Mouse (Mus musculus) lung, postnatal 25 days (tissue): ENCODE measurements around the gene Gm20388.
A peak's percentile ranks its signal among the peaks of the same experiment; 100 is the strongest.

Experiments
- DNase-seq: peaks from one replicate; pipeline ENCODE4 v3.0.0; 2022; ENCODE audit warnings: low spot score

The Gm20388 gene

GRCm38 (mm10) chr8:120685097-120685496 lies 774.5 kb downstream of the Gm20388 start:
- peak; percentile 64 for DNase-seq

GRCm38 (mm10) chr8:120685591-120685990 lies 775.0 kb downstream of the Gm20388 start:
- no peak for DNase-seq

GRCm38 (mm10) chr8:120686051-120686450 lies 775.4 kb downstream of the Gm20388 start:
- peak; percentile 56 for DNase-seq

- no peak for DNase-seq
These were observed 775.9 kb downstream of the Gm20388 start for GRCm38 (mm10) chr8:120686576-120686975.

DNA sequence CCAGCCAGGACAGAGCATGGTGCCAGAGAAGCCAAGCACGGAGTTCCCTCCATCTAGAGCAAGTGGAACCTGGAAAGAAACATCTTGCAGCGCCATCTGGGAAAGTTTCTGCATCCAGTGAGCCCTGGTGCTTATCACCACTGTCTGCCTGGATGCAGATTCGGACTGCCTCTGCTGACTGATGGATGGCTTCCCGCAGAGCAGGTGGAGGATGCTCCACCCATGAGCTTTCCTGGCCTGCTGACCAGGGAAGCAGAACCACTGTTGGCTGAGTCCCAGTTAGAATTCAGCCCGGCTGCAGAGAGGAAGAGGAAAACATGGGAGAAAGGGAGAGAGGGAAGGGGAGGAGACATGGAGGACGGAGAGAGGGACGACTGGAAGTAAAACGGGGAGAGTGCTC lies 777.1 kb downstream of the Gm20388 start:
- no peak for DNase-seq

DNA sequence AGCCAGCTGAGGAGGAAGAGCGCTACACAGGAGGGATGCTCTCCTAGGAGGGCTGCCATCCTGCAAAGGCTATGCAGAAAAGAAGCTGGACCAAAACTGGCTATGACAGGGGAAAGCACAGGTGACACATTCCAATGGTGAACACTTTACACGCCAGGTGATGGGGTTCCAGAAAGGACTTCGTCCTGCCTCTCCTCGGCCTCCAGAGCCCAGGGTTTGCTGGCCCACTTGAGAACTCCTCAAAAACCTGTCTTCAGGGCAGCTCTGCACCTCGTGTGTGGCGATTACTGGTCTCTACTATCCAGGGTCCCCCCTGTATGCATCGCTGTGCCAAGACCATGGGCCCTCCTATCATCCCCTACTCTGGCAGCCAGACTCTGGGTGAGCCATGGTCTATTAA lies 777.9 kb downstream of the Gm20388 start:
- DNase-seq, result no peak

GRCm38 (mm10) chr8:120692934-120693333 lies 782.3 kb downstream of the Gm20388 start:
- DNase-seq, result no peak

DNA sequence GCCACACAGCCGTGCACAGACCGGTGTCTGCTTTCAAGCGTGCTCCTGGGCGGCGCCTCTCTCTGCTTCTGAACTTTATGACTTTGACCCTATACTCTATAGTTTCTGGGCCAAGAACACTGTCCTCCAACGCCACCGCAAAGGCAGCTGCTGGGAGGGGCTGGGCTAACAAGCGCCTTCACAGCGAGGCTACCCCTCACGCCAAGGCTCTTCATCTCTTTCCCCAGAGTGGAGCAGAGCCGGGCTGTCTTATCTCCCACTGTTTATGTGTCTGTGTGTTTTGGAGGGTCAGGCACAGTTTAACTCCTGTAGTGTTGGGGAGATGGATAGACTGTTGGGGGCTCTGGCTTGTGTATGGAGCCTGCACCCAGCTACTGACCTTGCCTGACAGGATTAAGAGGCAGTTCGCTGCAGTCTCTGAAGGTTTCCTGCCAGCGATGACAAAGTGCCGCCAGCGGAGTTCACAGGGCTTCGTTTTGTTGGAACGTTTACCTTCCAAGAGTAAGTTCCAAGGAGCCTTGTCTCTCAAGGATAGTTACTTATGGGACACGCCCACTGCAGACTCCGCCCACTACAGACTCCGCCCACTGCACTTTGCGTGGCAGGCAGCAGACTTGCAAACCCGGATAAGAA lies 783.3 kb downstream of the Gm20388 start:
- peak; percentile 39 for DNase-seq

- peak; percentile 36 for DNase-seq
These were observed 785.9 kb downstream of the Gm20388 start for GRCm38 (mm10) chr8:120696401-120697153.

- DNase-seq, result peak; percentile 46
These were observed 786.7 kb downstream of the Gm20388 start for GRCm38 (mm10) chr8:120697154-120697978.

DNA sequence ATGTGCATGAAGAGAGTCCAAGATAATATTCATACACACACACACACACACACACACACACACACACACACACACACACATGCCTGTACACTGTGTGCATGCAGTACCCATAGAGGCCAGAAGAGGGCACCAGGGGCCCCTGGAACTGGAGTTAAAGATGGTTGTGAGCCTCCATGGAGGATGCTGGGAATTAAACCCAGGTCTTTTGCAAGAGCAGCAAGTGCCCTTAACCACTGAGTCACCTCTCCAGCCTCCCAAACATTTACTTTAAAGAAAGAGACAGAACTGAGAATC lies 787.3 kb downstream of the Gm20388 start:
- no peak for DNase-seq

DNA sequence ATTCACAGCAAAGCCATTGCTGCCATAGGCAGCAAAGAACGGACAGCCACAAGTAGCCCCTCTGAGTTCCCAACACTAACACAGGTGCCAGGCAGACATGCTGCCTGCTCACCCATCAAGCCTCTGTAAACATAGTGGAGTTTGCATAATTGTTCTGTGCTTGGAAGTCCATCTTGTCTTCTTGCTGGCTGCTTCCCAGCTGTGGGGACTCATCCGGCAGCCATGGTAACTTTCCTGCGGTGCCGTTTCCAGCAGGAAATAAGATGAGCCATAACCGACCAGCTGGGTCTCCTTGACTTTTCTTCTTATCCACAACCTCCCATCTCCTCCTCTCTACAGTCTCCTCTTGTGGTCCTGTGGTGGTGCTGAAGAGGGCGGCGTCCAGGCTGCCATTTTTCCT lies 787.8 kb downstream of the Gm20388 start:
- no peak for DNase-seq

DNA sequence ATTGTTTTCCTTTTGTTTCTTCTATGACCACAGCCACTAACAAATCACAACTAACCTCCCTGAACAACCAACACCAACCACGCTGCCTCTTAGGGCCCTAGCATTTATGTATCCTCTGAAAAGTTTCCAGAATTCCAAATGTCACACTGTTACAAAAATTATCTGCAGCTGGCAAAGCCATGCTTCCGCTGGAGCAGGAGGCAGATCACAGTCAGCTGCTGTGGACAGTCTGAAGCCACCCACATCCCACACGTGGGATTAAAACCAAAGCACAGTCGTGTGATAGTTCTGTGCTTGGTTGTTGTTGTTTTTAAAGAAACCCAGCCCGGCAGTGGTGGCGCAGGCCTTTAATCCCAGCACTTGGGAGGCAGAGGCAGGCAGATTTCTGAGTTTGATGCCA lies 788.4 kb downstream of the Gm20388 start:
- DNase-seq, result no peak

GRCm38 (mm10) chr8:120699565-120699964 lies 788.9 kb downstream of the Gm20388 start:
- no peak for DNase-seq

GRCm38 (mm10) chr8:120700053-120700452 lies 789.4 kb downstream of the Gm20388 start:
- DNase-seq, result no peak

- DNase-seq, result peak; percentile 41
These were observed 791.3 kb downstream of the Gm20388 start for GRCm38 (mm10) chr8:120701758-120702465.

GRCm38 (mm10) chr8:120704203-120704602 lies 793.6 kb downstream of the Gm20388 start:
- peak; percentile 32 for DNase-seq

DNA sequence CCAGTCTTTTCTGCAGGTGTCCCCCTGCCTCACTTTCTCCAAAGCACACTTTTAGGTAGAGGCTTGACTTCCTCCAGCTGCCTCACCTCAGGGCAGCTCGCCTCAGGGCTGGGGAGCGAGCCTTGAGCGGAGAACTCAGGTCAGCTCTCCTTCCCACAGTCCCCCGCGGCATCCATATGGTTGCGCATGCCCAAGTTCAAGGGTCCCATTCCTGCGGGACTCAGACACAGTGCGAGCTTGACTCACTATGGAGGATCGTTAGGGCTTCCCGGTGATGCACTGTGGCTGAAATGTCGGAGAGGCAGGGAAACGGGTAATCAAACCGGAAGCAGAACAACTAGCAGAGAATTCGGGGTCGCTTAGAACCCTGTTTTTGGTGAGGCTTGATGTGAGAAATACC lies 794.5 kb downstream of the Gm20388 start:
- no peak for DNase-seq

DNA sequence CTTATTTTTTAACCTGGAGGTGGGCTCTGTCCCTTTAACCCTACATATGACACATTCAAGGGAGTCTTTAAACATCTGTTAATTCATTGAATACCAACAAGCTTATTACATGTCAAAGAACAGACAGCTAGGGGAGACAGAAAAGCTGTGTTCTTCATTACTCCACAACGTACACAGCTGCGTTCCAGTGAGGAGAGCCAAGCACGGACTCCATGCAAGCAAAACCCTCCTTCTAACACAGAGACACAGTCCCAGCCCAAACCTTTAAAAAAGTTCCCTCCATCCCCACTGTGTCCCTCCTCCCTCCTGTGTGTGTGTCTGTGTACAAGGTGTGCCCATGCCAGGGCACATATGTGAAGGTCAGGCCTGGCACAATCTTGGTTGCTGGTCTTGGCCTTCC lies 795.6 kb downstream of the Gm20388 start:
- DNase-seq, result no peak

- no peak for DNase-seq
These were observed 798.5 kb downstream of the Gm20388 start for GRCm38 (mm10) chr8:120709176-120709575.

- DNase-seq, result no peak
These were observed 804.6 kb downstream of the Gm20388 start for GRCm38 (mm10) chr8:120715200-120715599.

- DNase-seq, result no peak
These were observed 805.5 kb downstream of the Gm20388 start for GRCm38 (mm10) chr8:120715996-120716680.
